Mouse (Mus musculus) adrenal gland, postnatal 36 days (tissue): Measurements from ENCODE around the gene Hdac9. TPM values are rescaled to one million over a fixed set of nuclear protein-coding genes. Genes with fewer than 3 reads are reported as not detected.

ENCODE experiments used
- DNase-seq, 2 experiments: peaks; one replicate each; pipeline ENCODE4 v3.0.0; 2021; ENCODE audit warnings: mixed read lengths in 1 of 2
- total RNA-seq, 2 experiments: library from RNA; stranded (reverse); gene quantifications; 2 replicates each; pipeline ENCODE4 v1.2.3; 2021

Hdac9 gene
- total RNA-seq, 2 experiments from 2014 or later: 0.99 to 1.0 TPM

- DNase-seq: no peak
Observed at GRCm38 (mm10) chr12:34808180-34808579, 108.7 kb downstream of the Hdac9 start.

GRCm38 (mm10) chr12:34806528-34806927 lies 110.4 kb downstream of the Hdac9 start:
- DNase-seq: no peak

GRCm38 (mm10) chr12:34803721-34804120 lies 113.2 kb downstream of the Hdac9 start:
- DNase-seq: no peak

- no peak for DNase-seq
Observed at GRCm38 (mm10) chr12:34802308-34802707, 114.6 kb downstream of the Hdac9 start.

- DNase-seq: no peak
Observed at GRCm38 (mm10) chr12:34801752-34802151, 115.1 kb downstream of the Hdac9 start.

GRCm38 (mm10) chr12:34797389-34797788 lies 119.5 kb downstream of the Hdac9 start:
- no peak for DNase-seq

GRCm38 (mm10) chr12:34795487-34795886 lies 121.4 kb downstream of the Hdac9 start:
- DNase-seq: no peak

GRCm38 (mm10) chr12:34792113-34792452 lies 124.8 kb downstream of the Hdac9 start:
- no peak for DNase-seq

GRCm38 (mm10) chr12:34791213-34792112 lies 125.4 kb downstream of the Hdac9 start:
- no peak for DNase-seq

- DNase-seq: no peak
Observed at GRCm38 (mm10) chr12:34789031-34789982, 127.6 kb downstream of the Hdac9 start.

GRCm38 (mm10) chr12:34787380-34787779 lies 129.5 kb downstream of the Hdac9 start:
- DNase-seq: no peak

- no peak for DNase-seq
Observed at GRCm38 (mm10) chr12:34783574-34783973, 133.3 kb downstream of the Hdac9 start.

- no peak for DNase-seq
Observed at GRCm38 (mm10) chr12:34779368-34779957, 137.4 kb downstream of the Hdac9 start.

GRCm38 (mm10) chr12:34776170-34776569 lies 140.7 kb downstream of the Hdac9 start:
- DNase-seq: peak in 1 of 2 experiments; percentile 15

- no peak for DNase-seq
Observed at GRCm38 (mm10) chr12:34774071-34774470, 142.8 kb downstream of the Hdac9 start.

- no peak for DNase-seq
Observed at GRCm38 (mm10) chr12:34767226-34767775, 149.6 kb downstream of the Hdac9 start.

GRCm38 (mm10) chr12:34747266-34747665 lies 169.6 kb downstream of the Hdac9 start:
- no peak for DNase-seq

- DNase-seq: no peak
Observed at GRCm38 (mm10) chr12:34725204-34725603, 191.7 kb downstream of the Hdac9 start.

GRCm38 (mm10) chr12:34724274-34724673 lies 192.6 kb downstream of the Hdac9 start:
- DNase-seq: no peak

GRCm38 (mm10) chr12:34722831-34723490 lies 193.9 kb downstream of the Hdac9 start:
- no peak for DNase-seq

GRCm38 (mm10) chr12:34720906-34721305 lies 196.0 kb downstream of the Hdac9 start:
- no peak for DNase-seq
